Mouse (Mus musculus): ENCODE results near the gene Spata21.

- TF ChIP-seq CTCF (IDR thresholded peaks at IDR 0.05; ENCODE audit: low read depth, low read length) (no peak), POLR2A (IDR thresholded peaks at IDR 0.05; ENCODE audit: borderline replicate concordance, low read depth, low read length) (0 out of 2 replicates have a peak, but pooled peaks have one; percentile 45)
These were observed 51.2 kb downstream of the Spata21 start, which contains the start of gene Szrd1 for GRCm38 (mm10) chr4:141139116-141139970.

Measured in bone marrow macrophage, adult 2 months (primary cell).